Mouse (Mus musculus) forebrain, embryonic 10.5 days (tissue): ENCODE results near the gene Cep128. TPM values are rescaled to one million over a fixed set of nuclear protein-coding genes. Genes with fewer than 3 reads are reported as not detected.
"Not testable (repeated sequence)": the region's sequence is repeated elsewhere in the genome, so short reads cannot be mapped to it uniquely, and the experiment has no call there.

Source experiments
- DNase-seq: peaks from one replicate; pipeline ENCODE4 v3.0.0-alpha.2; 2017; ENCODE audit warnings: low spot score; ENCODE audit errors: extremely low spot score
- H3K27ac ChIP-seq: fragments of 300-500 bp; sonication (generic); 2 replicates; pipeline ENCODE4 v1.5.1; 2016; ENCODE audit warnings: mild to moderate bottlenecking
- H3K27me3 ChIP-seq: fragments of 300-500 bp; sonication (generic); 2 replicates; pipeline ENCODE4 v1.6.1; 2016; ENCODE audit warnings: mild to moderate bottlenecking; ENCODE audit not compliant: poor library complexity, severe bottlenecking
- H3K36me3 ChIP-seq: fragments of 300-500 bp; sonication (generic); replicated peaks from 2 replicates; pipeline ENCODE4 v1.6.1; 2016; ENCODE audit warnings: mild to moderate bottlenecking, moderate library complexity
- H3K4me1 ChIP-seq: fragments of 300-500 bp; sonication (generic); 2 replicates; pipeline ENCODE4 v1.6.1; 2016
- H3K4me3 ChIP-seq: fragments of 300-500 bp; sonication (generic); 2 replicates; pipeline ENCODE4 v1.5.1; 2016; ENCODE audit warnings: mild to moderate bottlenecking, moderate library complexity
- H3K9me3 ChIP-seq: fragments of 300-500 bp; sonication (generic); 2 replicates; pipeline ENCODE4 v1.6.1; 2016; ENCODE audit warnings: mild to moderate bottlenecking, moderate library complexity
- WGBS: fragments of 180-500 bp; shearing (Covaris S2); methylation state at CpG from one replicate; pipeline ENCODE4 v1.1.7; 2016; 5-methylcytosine and 5-hydroxymethylcytosine counted together
- polyA plus RNA-seq: library from polyadenylated mRNA; unstranded; fragments of >200 nt; fragmentation: Nextera tagmentation; extraction: Ambion mirVana; gene quantifications from 2 replicates; pipeline ENCODE4 v1.2.1, GENCODE M21; 2016

Gene Cep128
- polyA plus RNA-seq, 1 experiment from 2014 or later: 11.4 TPM

GRCm38 (mm10) chr12:91383516-91384264 lies 519 bp downstream of the Cep128 start:
- Histone ChIP-seq H3K36me3 (no peaks in the 10 kb centered on the region), H3K4me3 (peak overlapping the region; percentile 81), H3K27me3 (no peaks in the 10 kb centered on the region), H3K9me3 (no peaks in the 10 kb centered on the region), H3K4me1 (peaks cover 16% of the 10 kb centered on the region), H3K27ac (peak overlapping the region; percentile 87)
- WGBS: 9% methylated on average over 22 of the region's 22 CpGs
- no peak for DNase-seq

GRCm38 (mm10) chr12:91369173-91369572 lies 15.0 kb downstream of the Cep128 start:
- H3K4me3 ChIP-seq: no peak overlapping the region
- 91% methylated on average over 3 of the region's 3 CpGs for WGBS
- no peaks in the 10 kb centered on the region; the same call in 1 of the 2 replicates for H3K9me3 ChIP-seq
- no peak for DNase-seq
- H3K4me1 ChIP-seq: no peaks in the 10 kb centered on the region
- no peaks in the 10 kb centered on the region for H3K27me3 ChIP-seq
- peaks cover 30% of the 10 kb centered on the region for H3K36me3 ChIP-seq
- no peak overlapping the region for H3K27ac ChIP-seq

GRCm38 (mm10) chr12:91353783-91354182 lies 30.4 kb downstream of the Cep128 start:
- no peaks in the 10 kb centered on the region for H3K27me3 ChIP-seq
- DNase-seq: no peak
- WGBS: 88% methylated on average over 8 of the region's 8 CpGs
- no peak overlapping the region for H3K27ac ChIP-seq
- H3K4me1 ChIP-seq: no peaks in the 10 kb centered on the region
- no peaks in the 10 kb centered on the region for H3K9me3 ChIP-seq
- peaks cover 6% of the 10 kb centered on the region for H3K36me3 ChIP-seq
- no peak overlapping the region for H3K4me3 ChIP-seq

GRCm38 (mm10) chr12:91338656-91339055 lies 45.6 kb downstream of the Cep128 start:
- WGBS: 97% methylated on average over 13 of the region's 13 CpGs
- H3K36me3 ChIP-seq: peaks cover 19% of the 10 kb centered on the region
- not testable (repeated sequence) for H3K27ac ChIP-seq, H3K4me3 ChIP-seq, H3K9me3 ChIP-seq, H3K27me3 ChIP-seq, DNase-seq
- peaks cover 12% of the 10 kb centered on the region for H3K4me1 ChIP-seq

GRCm38 (mm10) chr12:91327527-91327926 lies 56.7 kb downstream of the Cep128 start:
- Histone ChIP-seq H3K27ac (no peak overlapping the region), H3K27me3 (no peaks in the 10 kb centered on the region), H3K4me1 (no peaks in the 10 kb centered on the region), H3K9me3 (no peaks in the 10 kb centered on the region), H3K36me3 (peaks cover 12% of the 10 kb centered on the region), H3K4me3 (no peak overlapping the region)
- 76% methylated on average over 4 of the region's 4 CpGs for WGBS
- DNase-seq: no peak

- 64% methylated on average over 6 of the region's 6 CpGs for WGBS
- no peak for DNase-seq
Observed at GRCm38 (mm10) chr12:91326104-91326503, 58.1 kb downstream of the Cep128 start.

GRCm38 (mm10) chr12:91315026-91315425 lies 69.2 kb downstream of the Cep128 start:
- Histone ChIP-seq H3K36me3 (peaks cover 3% of the 10 kb centered on the region; the same call in 1 of the 2 replicates), H3K4me3 (no peak overlapping the region), H3K9me3 (no peaks in the 10 kb centered on the region), H3K27me3 (no peaks in the 10 kb centered on the region), H3K4me1 (peaks cover 8% of the 10 kb centered on the region; the same call in 1 of the 2 replicates), H3K27ac (no peak overlapping the region)
- no peak for DNase-seq
- 92% methylated on average over 7 of the region's 7 CpGs for WGBS

More at GRCm38 (mm10) chr12:91326104-91326503, 58.1 kb downstream of the Cep128 start:
- Histone ChIP-seq H3K4me3 (no peak overlapping the region), H3K9me3 (no peaks in the 10 kb centered on the region), H3K27me3 (no peaks in the 10 kb centered on the region), H3K27ac (no peak overlapping the region), H3K4me1 (no peaks in the 10 kb centered on the region), H3K36me3 (peaks cover 12% of the 10 kb centered on the region)

- H3K4me1 ChIP-seq: peaks cover 8% of the 10 kb centered on the region; the same call in 1 of the 2 replicates
- peaks cover under 1% of the 10 kb centered on the region; the same call in 1 of the 2 replicates for H3K36me3 ChIP-seq
- no peaks in the 10 kb centered on the region for H3K27me3 ChIP-seq
- 58% methylated on average over 10 of the region's 10 CpGs for WGBS
- no peak overlapping the region for H3K4me3 ChIP-seq
- no peaks in the 10 kb centered on the region for H3K9me3 ChIP-seq
- DNase-seq: no peak
- H3K27ac ChIP-seq: no peak overlapping the region
Observed at GRCm38 (mm10) chr12:91313974-91314587, 70.1 kb downstream of the Cep128 start.

GRCm38 (mm10) chr12:91312591-91312990 lies 71.6 kb downstream of the Cep128 start:
- no peaks in the 10 kb centered on the region for H3K9me3 ChIP-seq
- DNase-seq: no peak
- 91% methylated on average over 4 of the region's 4 CpGs for WGBS

GRCm38 (mm10) chr12:91307733-91308132 lies 76.5 kb downstream of the Cep128 start:
- Histone ChIP-seq H3K4me3 (no peak overlapping the region), H3K27ac (no peak overlapping the region), H3K27me3 (no peaks in the 10 kb centered on the region), H3K36me3 (no peaks in the 10 kb centered on the region), H3K4me1 (no peaks in the 10 kb centered on the region), H3K9me3 (no peaks in the 10 kb centered on the region)
- WGBS: 93% methylated on average over 3 of the region's 3 CpGs
- DNase-seq: no peak

More at GRCm38 (mm10) chr12:91312591-91312990, 71.6 kb downstream of the Cep128 start:
- no peaks in the 10 kb centered on the region for H3K36me3 ChIP-seq
- no peak overlapping the region for H3K27ac ChIP-seq
- no peak overlapping the region for H3K4me3 ChIP-seq
- no peaks in the 10 kb centered on the region for H3K27me3 ChIP-seq
- H3K4me1 ChIP-seq: peaks cover 8% of the 10 kb centered on the region; the same call in 1 of the 2 replicates

GRCm38 (mm10) chr12:91305769-91306168 lies 78.4 kb downstream of the Cep128 start:
- no peaks in the 10 kb centered on the region for H3K36me3 ChIP-seq
- no peaks in the 10 kb centered on the region for H3K9me3 ChIP-seq
- 93% methylated on average over 7 of the region's 7 CpGs for WGBS
- H3K4me1 ChIP-seq: no peaks in the 10 kb centered on the region
- DNase-seq: no peak
- H3K27ac ChIP-seq: no peak overlapping the region
- H3K4me3 ChIP-seq: no peak overlapping the region
- H3K27me3 ChIP-seq: no peaks in the 10 kb centered on the region

GRCm38 (mm10) chr12:91305038-91305437 lies 79.2 kb downstream of the Cep128 start:
- Histone ChIP-seq H3K27me3 (no peaks in the 10 kb centered on the region), H3K9me3 (no peaks in the 10 kb centered on the region), H3K27ac (no peak overlapping the region), H3K36me3 (no peaks in the 10 kb centered on the region), H3K4me1 (no peaks in the 10 kb centered on the region), H3K4me3 (no peak overlapping the region)
- 77% methylated on average over 5 of the region's 5 CpGs for WGBS
- no peak for DNase-seq

GRCm38 (mm10) chr12:91298700-91299099 lies 85.5 kb downstream of the Cep128 start:
- Histone ChIP-seq H3K36me3 (peaks cover 26% of the 10 kb centered on the region), H3K27me3 (no peaks in the 10 kb centered on the region), H3K4me1 (no peaks in the 10 kb centered on the region), H3K9me3 (no peaks in the 10 kb centered on the region; the same call in 1 of the 2 replicates), H3K27ac (no peak overlapping the region), H3K4me3 (no peak overlapping the region)
- WGBS: 96% methylated on average over 6 of the region's 6 CpGs
- no peak for DNase-seq
